Mouse (Mus musculus): ENCODE data around the gene Cc2d1b. TPM values are rescaled to one million over a fixed set of nuclear protein-coding genes. Genes with fewer than 3 reads are reported as not detected.

The Cc2d1b gene
- total RNA-seq, 2 experiments from 2014 or later: 1.3 to 21.1 TPM

DNA sequence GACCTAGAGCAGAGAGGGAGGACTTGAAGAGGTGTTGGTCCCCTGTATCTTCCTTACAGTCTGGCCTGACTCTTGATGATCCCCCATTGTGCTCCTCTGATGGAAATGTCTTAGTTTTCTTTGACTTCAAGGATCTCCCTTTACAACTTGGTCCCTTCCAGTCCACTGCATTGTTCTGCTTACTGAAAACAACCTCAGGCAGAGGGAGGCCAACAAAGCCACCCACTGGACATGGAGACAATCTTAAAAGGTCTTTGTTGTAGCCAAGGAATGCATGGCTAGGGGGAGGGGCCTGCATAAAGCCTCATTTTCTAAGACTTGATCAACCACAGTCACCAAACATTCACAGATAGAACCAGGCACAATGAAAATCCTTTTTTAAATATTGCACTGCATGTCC is 15.4 kb downstream of the Cc2d1b start:
- ATAC-seq (replicated peaks; ENCODE audit: low FRiP score, poor library complexity, severe bottlenecking): no peak

DNA sequence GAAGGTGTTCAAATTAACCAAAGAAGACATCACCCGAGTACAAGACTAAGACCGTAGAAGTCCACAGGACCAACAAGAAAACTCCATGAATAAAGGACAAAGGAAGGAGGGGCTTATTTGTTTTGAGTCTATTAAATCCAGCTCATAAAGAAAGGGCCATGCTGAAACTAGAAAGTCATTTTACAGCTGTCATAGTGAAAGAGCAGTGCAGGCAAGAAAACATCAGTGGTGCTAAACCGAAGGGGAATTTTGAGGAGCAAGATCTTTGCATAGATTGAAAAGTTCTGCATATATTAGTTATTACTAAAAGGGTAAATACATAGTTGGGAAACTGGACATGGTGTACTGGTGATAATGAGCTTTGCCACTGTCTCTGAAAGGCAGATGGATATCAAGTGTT is 18.0 kb downstream of the Cc2d1b start:
- ATAC-seq (replicated peaks; ENCODE audit: low FRiP score, poor library complexity, severe bottlenecking): no peak

DNA sequence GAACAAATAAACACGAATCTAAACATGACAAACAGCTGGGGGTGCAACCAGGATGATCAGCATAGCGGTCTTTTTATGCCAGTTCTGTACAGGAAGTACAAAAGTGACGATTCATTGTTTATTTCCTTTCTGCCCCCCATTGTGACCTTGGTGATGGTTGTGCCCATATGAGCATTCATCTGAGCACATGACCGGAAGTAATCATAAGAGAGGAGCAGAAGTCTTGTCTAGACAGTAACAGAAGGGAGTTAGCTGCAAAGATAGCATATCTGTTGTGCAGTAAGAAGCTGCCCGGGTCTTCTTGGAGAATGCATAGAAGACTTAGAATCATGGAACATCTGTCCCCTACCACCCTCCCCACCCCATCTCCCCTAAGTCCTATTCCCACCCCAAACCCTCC is 19.0 kb downstream of the Cc2d1b start:
- no peak for ATAC-seq (replicated peaks; ENCODE audit: low FRiP score, poor library complexity, severe bottlenecking)

DNA sequence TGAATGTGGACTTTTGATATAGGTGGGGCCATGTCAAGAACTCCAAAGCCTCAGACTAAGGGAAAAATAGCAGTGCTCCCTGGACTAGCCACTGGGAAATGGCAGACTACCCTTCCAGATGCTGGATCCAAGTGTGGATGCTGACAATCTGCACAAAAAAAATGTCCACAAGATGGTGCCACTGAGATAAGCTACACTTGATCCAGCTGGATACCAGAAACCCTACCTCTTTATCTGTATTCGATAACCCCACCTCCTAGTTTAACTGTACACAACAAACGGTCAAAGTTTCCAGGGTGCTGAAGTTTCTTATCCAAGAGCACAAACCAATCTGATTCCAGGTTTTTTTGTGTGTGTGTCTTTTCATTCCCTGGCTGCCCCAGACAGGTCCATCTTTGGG is 44.7 kb downstream of the Cc2d1b start:
- no peak for ATAC-seq (replicated peaks; ENCODE audit: low FRiP score, poor library complexity, severe bottlenecking)

Other genes with a start within 250 kb of the Cc2d1b start
- gene Shisal2a, start 236.6 kb upstream of the Cc2d1b start, total RNA-seq (2015; ENCODE audit: low replicate concordance): not detected in 2 replicates
- gene Shisal2a, start 236.6 kb upstream of the Cc2d1b start, total RNA-seq (2017; ENCODE audit: low replicate concordance): not detected in 2 replicates
- gene Gpx7, start 213.0 kb upstream of the Cc2d1b start, total RNA-seq (2015; ENCODE audit: low replicate concordance): not detected in 2 replicates
- gene Gpx7, start 213.0 kb upstream of the Cc2d1b start, total RNA-seq (2017; ENCODE audit: low replicate concordance): not detected in 2 replicates
- 61.2 and 64.5 TPM in 2 replicates for gene Tut4, start 160.5 kb upstream of the Cc2d1b start, total RNA-seq (2015; ENCODE audit: low replicate concordance)
- 16.7 and 17.2 TPM in 2 replicates for gene Tut4, start 160.5 kb upstream of the Cc2d1b start, total RNA-seq (2017; ENCODE audit: low replicate concordance)
- gene Prpf38a, start 40.6 kb upstream of the Cc2d1b start, total RNA-seq (2015; ENCODE audit: low replicate concordance): 37.8 and 43.2 TPM in 2 replicates
- 55.5 and 62.9 TPM in 2 replicates for gene Prpf38a, start 40.6 kb upstream of the Cc2d1b start, total RNA-seq (2017; ENCODE audit: low replicate concordance)
- gene Orc1, start 40.5 kb upstream of the Cc2d1b start, total RNA-seq (2015; ENCODE audit: low replicate concordance): 67.4 and 79.2 TPM in 2 replicates
- 39.6 and 63.5 TPM in 2 replicates for gene Orc1, start 40.5 kb upstream of the Cc2d1b start, total RNA-seq (2017; ENCODE audit: low replicate concordance)
- gene 3110021N24Rik, start 99.7 kb downstream of the Cc2d1b start, total RNA-seq (2015; ENCODE audit: low replicate concordance): not detected in 2 replicates
- not detected in 2 replicates for gene 3110021N24Rik, start 99.7 kb downstream of the Cc2d1b start, total RNA-seq (2017; ENCODE audit: low replicate concordance)
- gene Zfyve9, start 160.9 kb downstream of the Cc2d1b start, total RNA-seq (2015; ENCODE audit: low replicate concordance): 1.8 TPM in 1 of 2 replicates, not detected in the other
- 0.08 and 1.2 TPM in 2 replicates for gene Zfyve9, start 160.9 kb downstream of the Cc2d1b start, total RNA-seq (2017; ENCODE audit: low replicate concordance)
- gene Btf3l4, start 213.7 kb downstream of the Cc2d1b start, total RNA-seq (2015; ENCODE audit: low replicate concordance): 33.5 and 49.7 TPM in 2 replicates
- 30.3 and 36.5 TPM in 2 replicates for gene Btf3l4, start 213.7 kb downstream of the Cc2d1b start, total RNA-seq (2017; ENCODE audit: low replicate concordance)
- gene Txndc12, start 214.7 kb downstream of the Cc2d1b start, total RNA-seq (2015; ENCODE audit: low replicate concordance): 13.8 and 15.1 TPM in 2 replicates
- 7.9 and 14.8 TPM in 2 replicates for gene Txndc12, start 214.7 kb downstream of the Cc2d1b start, total RNA-seq (2017; ENCODE audit: low replicate concordance)
- 8.4 and 17.7 TPM in 2 replicates for gene Kti12, start 227.8 kb downstream of the Cc2d1b start, total RNA-seq (2015; ENCODE audit: low replicate concordance)
- 2.6 and 4.4 TPM in 2 replicates for gene Kti12, start 227.8 kb downstream of the Cc2d1b start, total RNA-seq (2017; ENCODE audit: low replicate concordance)
- not detected in 2 replicates for gene A730015C16Rik, start 228.7 kb downstream of the Cc2d1b start, total RNA-seq (2015; ENCODE audit: low replicate concordance)
- 0.51 TPM in 1 of 2 replicates, not detected in the other for gene A730015C16Rik, start 228.7 kb downstream of the Cc2d1b start, total RNA-seq (2017; ENCODE audit: low replicate concordance)